Mouse (Mus musculus): ENCODE results near the gene Wdr81.

The Wdr81 gene

GRCm38 (mm10) chr11:75460844-75461742, 6.6 kb upstream of the Wdr81 start, which contains the start of gene Tlcd2:
Gene Tlcd2, plus strand, starts transcription at chr11:75461715.
- peak; percentile 99 for DNase-seq (ENCODE audit: low read depth)

- DNase-seq (ENCODE audit: low read depth): peak; percentile 97
Measured at GRCm38 (mm10) chr11:75460103-75460843, 5.8 kb upstream of the Wdr81 start.

- no peak for DNase-seq (ENCODE audit: low read depth)
Measured at GRCm38 (mm10) chr11:75459751-75460102, 5.2 kb upstream of the Wdr81 start.

- no peak for DNase-seq (ENCODE audit: low read depth)
Measured at GRCm38 (mm10) chr11:75459141-75459711, 4.7 kb upstream of the Wdr81 start.

GRCm38 (mm10) chr11:75458628-75459041, 4.1 kb upstream of the Wdr81 start:
- DNase-seq (ENCODE audit: low read depth): peak; percentile 56

- DNase-seq (ENCODE audit: low read depth): peak; percentile 82
Measured at GRCm38 (mm10) chr11:75458169-75458568, 3.7 kb upstream of the Wdr81 start.

- DNase-seq (ENCODE audit: low read depth): peak; percentile 58
Measured at GRCm38 (mm10) chr11:75456440-75456871, 1.9 kb upstream of the Wdr81 start.

GRCm38 (mm10) chr11:75455971-75456370, 1.5 kb upstream of the Wdr81 start:
- peak; percentile 39 for DNase-seq (ENCODE audit: low read depth)

GRCm38 (mm10) chr11:75455041-75455736, 672 bp upstream of the Wdr81 start:
- DNase-seq (ENCODE audit: low read depth): peak; percentile 61

GRCm38 (mm10) chr11:75452812-75453557, 1.5 kb downstream of the Wdr81 start:
- no peak for DNase-seq (ENCODE audit: low read depth)

GRCm38 (mm10) chr11:75452081-75452480, 2.4 kb downstream of the Wdr81 start:
- DNase-seq (ENCODE audit: low read depth): no peak

- no peak for DNase-seq (ENCODE audit: low read depth)
Measured at GRCm38 (mm10) chr11:75450936-75451335, 3.6 kb downstream of the Wdr81 start.

- no peak for DNase-seq (ENCODE audit: low read depth)
Measured at GRCm38 (mm10) chr11:75450304-75450908, 4.1 kb downstream of the Wdr81 start.

GRCm38 (mm10) chr11:75449695-75450094, 4.8 kb downstream of the Wdr81 start:
- no peak for DNase-seq (ENCODE audit: low read depth)

- DNase-seq (ENCODE audit: low read depth): no peak
Measured at GRCm38 (mm10) chr11:75448575-75448974, 5.9 kb downstream of the Wdr81 start.

- DNase-seq (ENCODE audit: low read depth): no peak
Measured at GRCm38 (mm10) chr11:75443711-75444110, 10.8 kb downstream of the Wdr81 start.

GRCm38 (mm10) chr11:75441601-75442000, 12.9 kb downstream of the Wdr81 start:
- no peak for DNase-seq (ENCODE audit: low read depth)

- DNase-seq (ENCODE audit: low read depth): no peak
Measured at GRCm38 (mm10) chr11:75441034-75441433, 13.5 kb downstream of the Wdr81 start.

GRCm38 (mm10) chr11:75439951-75440350, 14.6 kb downstream of the Wdr81 start:
- no peak for DNase-seq (ENCODE audit: low read depth)

GRCm38 (mm10) chr11:75439363-75439762, 15.2 kb downstream of the Wdr81 start, which contains the start of gene Serpinf2:
Gene Serpinf2, minus strand, starts transcription at chr11:75439591.
- DNase-seq (ENCODE audit: low read depth): no peak

GRCm38 (mm10) chr11:75438804-75439203, 15.7 kb downstream of the Wdr81 start:
- DNase-seq (ENCODE audit: low read depth): no peak

Measured in induced T-regulatory cell, adult 2 months (primary cell).